Mouse (Mus musculus) right cerebral cortex, adult 2 months (tissue): ENCODE measurements around the gene Dcpp2.

Experiments used
- DNase-seq, 2 experiments: peaks; one replicate each; pipeline ENCODE4 v3.0.0; 2021 to 2022; ENCODE audit warnings: low spot score in 2 of 2

Gene Dcpp2

GRCm38 (mm10) chr17:23925090-23925493 lies 44.4 kb downstream of the Dcpp2 start:
- DNase-seq: peak; percentile 55 to 56

- DNase-seq: no peak
Measured at GRCm38 (mm10) chr17:23931157-23931556, 50.5 kb downstream of the Dcpp2 start.

GRCm38 (mm10) chr17:23941372-23941771 lies 60.7 kb downstream of the Dcpp2 start, which contains the start of gene Sbp:
Sbp (plus strand) TSS chr17:23941672.
- no peak for DNase-seq

GRCm38 (mm10) chr17:23947486-23947885 lies 66.8 kb downstream of the Dcpp2 start:
- DNase-seq: peak in 1 of 2 experiments; percentile 14

GRCm38 (mm10) chr17:23949068-23949467 lies 68.4 kb downstream of the Dcpp2 start:
- no peak for DNase-seq
